Mouse (Mus musculus): ENCODE results near the gene Il6st. TPM values are rescaled to one million over a fixed set of nuclear protein-coding genes. Genes with fewer than 3 reads are reported as not detected.
A peak's percentile ranks its signal among the peaks of the same experiment; 100 is the strongest.

The Il6st gene
- total and polyA plus RNA-seq, 2 experiments from 2014 or later = 20.5 to 36.1 TPM

DNA sequence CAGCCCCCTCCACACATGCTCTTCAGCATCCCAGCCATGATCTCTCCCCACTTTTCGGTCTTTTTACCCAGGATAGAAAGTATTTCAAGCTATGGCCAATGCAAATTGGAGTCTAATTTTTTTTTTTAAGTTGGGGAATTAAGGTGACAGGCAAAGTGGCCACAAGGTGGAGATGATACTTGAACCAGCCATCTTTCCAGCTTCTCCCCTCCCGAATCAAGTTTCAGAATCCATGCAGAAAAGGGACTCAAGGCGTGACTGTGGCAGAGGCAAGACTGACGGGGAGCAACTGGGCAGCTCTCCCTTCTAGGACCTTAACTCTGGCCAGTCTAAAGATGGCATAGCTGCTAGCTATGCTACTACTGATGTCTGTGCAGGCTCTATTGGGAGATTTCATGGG lies 5.9 kb upstream of the Il6st start:
- ATAC-seq (ENCODE audit: low FRiP score) = no peak
- WGBS = 80% methylated on average over 4 of the region's 4 CpGs

DNA sequence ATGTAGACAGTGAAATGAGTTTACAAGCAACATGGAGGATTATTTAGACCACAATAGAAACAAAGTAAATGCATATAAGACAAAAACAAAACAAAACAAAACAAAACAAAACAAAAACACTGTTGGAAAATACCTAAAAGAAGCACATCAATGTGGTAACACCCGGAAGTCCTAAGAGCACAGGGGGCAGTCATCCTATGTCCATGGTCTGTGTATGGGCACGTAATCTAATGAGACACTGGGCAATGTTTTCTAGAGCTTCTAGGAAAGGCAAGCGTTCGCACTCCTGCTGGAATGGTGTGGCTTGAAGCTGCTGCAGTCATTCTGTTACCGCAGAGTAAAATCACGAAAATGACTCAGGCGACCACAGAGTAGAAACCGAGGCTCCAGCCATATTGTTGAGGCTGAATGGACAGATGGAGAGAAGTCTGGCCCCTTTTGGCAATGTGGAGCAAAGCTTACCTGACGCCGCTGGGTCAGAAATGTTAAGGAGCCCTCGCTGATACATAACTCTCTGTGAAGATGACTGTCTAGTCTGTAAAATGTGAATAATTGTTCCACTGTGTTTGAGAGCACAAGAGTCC lies 5.3 kb upstream of the Il6st start:
- no peak overlapping the region for H3K4me3 ChIP-seq (ENCODE audit: low read depth, low read length)
- H3K9ac ChIP-seq (replicated peaks; ENCODE audit: low read length, poor library complexity, severe bottlenecking) = no peak overlapping the region
- H3K27me3 ChIP-seq (ENCODE audit: insufficient read depth, low read length) = no peaks in the 10 kb centered on the region
- H3K4me1 ChIP-seq (ENCODE audit: insufficient read depth, low read length) = no peaks in the 10 kb centered on the region
- no peak overlapping the region for H3K4me2 ChIP-seq (ENCODE audit: low read depth, low read length, poor library complexity, severe bottlenecking)
- ATAC-seq (ENCODE audit: low FRiP score) = no peak
- 91% methylated on average over 11 of the region's 11 CpGs for WGBS
- DNase-seq (ENCODE audit: low spot score) = no peak
- H3K9me3 ChIP-seq (ENCODE audit: low read length) = no peaks in the 10 kb centered on the region
- no peaks in the 10 kb centered on the region for H3K36me3 ChIP-seq (ENCODE audit: insufficient read depth, low read length)
- H3K27ac ChIP-seq (ENCODE audit: low read depth, low read length) = no peak overlapping the region
- no peak for TF ChIP-seq CTCF (IDR thresholded peaks at IDR 0.05)

More for the DNA sequence above, 5.9 kb upstream of the Il6st start:
- no peaks in the 10 kb centered on the region for H3K4me1 ChIP-seq (ENCODE audit: insufficient read depth, low read length)
- no peaks in the 10 kb centered on the region for H3K27me3 ChIP-seq (ENCODE audit: insufficient read depth, low read length)
- H3K9me3 ChIP-seq (ENCODE audit: low read length) = no peaks in the 10 kb centered on the region
- no peak overlapping the region for H3K4me2 ChIP-seq (ENCODE audit: low read depth, low read length, poor library complexity, severe bottlenecking)
- TF ChIP-seq CTCF (IDR thresholded peaks at IDR 0.05) = 0 out of 2 replicates have a peak, but pooled peaks have one; percentile 19
- no peak overlapping the region for H3K4me3 ChIP-seq (ENCODE audit: low read depth, low read length)
- no peak for DNase-seq (ENCODE audit: low spot score)
- H3K27ac ChIP-seq (ENCODE audit: low read depth, low read length) = no peak overlapping the region
- H3K36me3 ChIP-seq (ENCODE audit: insufficient read depth, low read length) = no peaks in the 10 kb centered on the region
- H3K9ac ChIP-seq (replicated peaks; ENCODE audit: low read length, poor library complexity, severe bottlenecking) = no peak overlapping the region

DNA sequence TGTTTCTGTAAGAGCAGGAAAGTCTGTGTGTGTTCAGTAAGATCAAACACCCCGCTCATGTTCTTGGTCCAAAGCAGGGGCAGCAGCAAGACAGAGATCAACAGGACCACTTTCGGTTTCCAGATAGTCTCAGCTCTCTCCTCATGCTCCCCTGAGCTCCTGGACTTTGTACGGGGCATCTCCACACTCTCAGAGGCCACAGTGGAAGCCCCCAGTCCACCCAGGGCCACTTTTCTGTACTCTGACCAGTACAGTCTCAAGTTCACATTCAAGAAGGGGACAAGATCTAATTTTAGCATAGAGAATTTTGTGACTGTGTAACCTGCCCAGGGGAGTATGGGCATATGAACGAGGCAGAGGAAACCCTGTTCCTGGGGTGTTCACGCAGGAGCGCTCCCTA lies 3.9 kb upstream of the Il6st start:
- Histone ChIP-seq H3K27ac (ENCODE audit: low read depth, low read length) (no peak overlapping the region), H3K27me3 (ENCODE audit: insufficient read depth, low read length) (no peaks in the 10 kb centered on the region), H3K9me3 (ENCODE audit: low read length) (no peaks in the 10 kb centered on the region), H3K36me3 (ENCODE audit: insufficient read depth, low read length) (no peaks in the 10 kb centered on the region), H3K4me2 (ENCODE audit: low read depth, low read length, poor library complexity, severe bottlenecking) (no peak overlapping the region), H3K4me1 (ENCODE audit: insufficient read depth, low read length) (no peaks in the 10 kb centered on the region), H3K4me3 (ENCODE audit: low read depth, low read length) (no peak overlapping the region), H3K9ac (replicated peaks; ENCODE audit: low read length, poor library complexity, severe bottlenecking) (no peak overlapping the region)
- TF ChIP-seq CTCF (IDR thresholded peaks at IDR 0.05) = no peak
- 85% methylated on average over 6 of the region's 6 CpGs for WGBS
- DNase-seq (ENCODE audit: low spot score) (no peak), ATAC-seq (ENCODE audit: low FRiP score) (no peak)

DNA sequence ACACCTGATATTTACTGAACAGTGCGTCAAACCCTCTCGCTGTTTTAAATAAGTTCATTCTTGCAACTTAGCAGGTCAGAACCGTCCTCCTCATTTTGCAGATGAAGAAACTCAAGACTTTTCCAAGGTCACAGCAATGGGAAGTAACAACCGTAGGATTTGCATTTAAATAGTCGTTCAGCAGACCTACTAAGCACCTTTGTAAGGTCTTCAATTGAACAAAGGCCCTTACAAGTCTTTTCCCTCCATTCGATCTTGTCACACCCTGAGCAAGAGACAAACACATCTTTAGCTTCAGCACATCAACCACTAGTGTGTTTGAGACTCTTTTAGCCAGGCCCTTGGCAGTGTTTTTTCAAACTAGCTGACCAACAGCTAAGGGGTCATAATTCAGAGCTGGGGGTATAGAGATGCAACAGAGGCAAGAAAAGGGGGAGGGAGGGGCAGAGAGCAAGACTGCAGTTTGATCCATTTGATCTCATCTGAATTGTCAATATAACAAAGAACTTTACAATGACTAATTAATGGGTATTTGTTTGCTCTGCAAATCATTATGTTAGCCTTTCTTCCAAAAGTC lies 1.4 kb upstream of the Il6st start:
- Histone ChIP-seq H3K27me3 (ENCODE audit: insufficient read depth, low read length) (no peaks in the 10 kb centered on the region), H3K4me1 (ENCODE audit: insufficient read depth, low read length) (no peaks in the 10 kb centered on the region), H3K36me3 (ENCODE audit: insufficient read depth, low read length) (no peaks in the 10 kb centered on the region), H3K9me3 (ENCODE audit: low read length) (no peaks in the 10 kb centered on the region), H3K9ac (replicated peaks; ENCODE audit: low read length, poor library complexity, severe bottlenecking) (no peak overlapping the region), H3K4me3 (ENCODE audit: low read depth, low read length) (no peak overlapping the region), H3K27ac (ENCODE audit: low read depth, low read length) (no peak overlapping the region), H3K4me2 (ENCODE audit: low read depth, low read length, poor library complexity, severe bottlenecking) (no peak overlapping the region)
- ATAC-seq (ENCODE audit: low FRiP score) (no peak), DNase-seq (ENCODE audit: low spot score) (no peak)
- TF ChIP-seq CTCF (IDR thresholded peaks at IDR 0.05) = no peak
- WGBS = 54% methylated on average over 6 of the region's 6 CpGs

DNA sequence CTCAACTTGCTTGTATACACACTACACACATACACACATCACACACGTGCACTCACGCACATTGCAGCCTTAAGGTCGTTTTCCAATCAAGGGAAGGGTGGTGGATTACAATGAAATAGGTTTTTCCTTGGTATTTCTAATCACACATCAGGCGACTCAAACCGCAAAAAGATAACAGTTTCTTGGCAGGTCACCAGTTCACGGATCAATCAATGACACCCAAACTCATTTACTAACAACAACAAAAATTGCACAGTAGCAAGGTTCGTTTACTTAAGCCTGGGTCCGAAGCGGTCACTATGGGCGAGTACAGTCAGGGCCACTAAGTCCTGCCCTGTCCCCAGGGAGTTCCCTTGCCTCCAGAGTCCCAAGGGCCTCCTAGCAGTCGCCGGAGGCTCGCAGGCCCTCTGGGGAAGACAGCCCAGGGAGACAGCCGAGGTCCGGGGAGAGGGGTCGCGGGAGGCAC lies 500 bp upstream of the Il6st start:
- Histone ChIP-seq H3K27me3 (ENCODE audit: insufficient read depth, low read length) (no peaks in the 10 kb centered on the region), H3K27ac (ENCODE audit: low read depth, low read length) (peak overlapping the region; percentile 64; the same call in 1 of the 2 replicates), H3K9me3 (ENCODE audit: low read length) (no peaks in the 10 kb centered on the region), H3K4me3 (ENCODE audit: low read depth, low read length) (peak overlapping the region; percentile 85), H3K4me1 (ENCODE audit: insufficient read depth, low read length) (no peaks in the 10 kb centered on the region), H3K4me2 (ENCODE audit: low read depth, low read length, poor library complexity, severe bottlenecking) (peak overlapping the region; percentile 92), H3K9ac (replicated peaks; ENCODE audit: low read length, poor library complexity, severe bottlenecking) (peak overlapping the region; percentile 82), H3K36me3 (ENCODE audit: insufficient read depth, low read length) (no peaks in the 10 kb centered on the region)
- no peak for TF ChIP-seq CTCF (IDR thresholded peaks at IDR 0.05)
- DNase-seq (ENCODE audit: low spot score) (peak; percentile 69), ATAC-seq (ENCODE audit: low FRiP score) (peak; percentile 66)
- WGBS = 2% methylated on average over 17 of the region's 17 CpGs

DNA sequence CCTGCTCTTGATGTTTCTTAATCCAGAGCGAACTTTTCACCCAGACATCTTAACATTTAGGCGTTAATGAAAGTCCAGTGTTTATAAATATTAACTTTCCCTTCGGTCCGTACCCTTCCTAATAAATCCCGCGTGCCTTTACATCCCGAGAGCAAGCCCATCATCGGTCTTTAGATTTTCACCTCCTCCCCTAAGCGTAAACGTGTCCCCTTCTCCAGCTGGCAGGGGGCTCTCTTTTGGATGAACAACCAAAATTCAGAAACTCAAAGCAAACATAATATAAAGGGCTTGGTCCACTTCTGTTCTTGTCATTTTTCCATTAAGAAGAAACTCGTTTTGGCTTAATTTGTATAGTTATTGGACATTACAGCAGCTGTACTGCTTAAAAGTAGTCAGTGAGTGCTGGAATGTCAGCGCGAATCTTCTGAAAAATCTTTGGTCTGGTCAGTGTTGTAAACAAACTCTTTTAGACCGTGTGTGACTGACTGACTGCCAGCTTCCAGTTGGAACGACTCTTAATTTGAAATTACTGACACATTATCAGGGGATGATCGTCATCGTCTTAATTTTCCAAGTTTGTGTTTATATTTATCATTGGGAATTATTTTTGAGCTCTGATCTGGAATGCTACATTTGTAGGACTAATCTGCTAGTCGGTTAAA lies 887 bp downstream of the Il6st start:
- Histone ChIP-seq H3K27ac (ENCODE audit: low read depth, low read length) (no peak overlapping the region), H3K4me1 (ENCODE audit: insufficient read depth, low read length) (no peaks in the 10 kb centered on the region), H3K4me2 (ENCODE audit: low read depth, low read length, poor library complexity, severe bottlenecking) (peak overlapping the region; percentile 92), H3K36me3 (ENCODE audit: insufficient read depth, low read length) (no peaks in the 10 kb centered on the region), H3K27me3 (ENCODE audit: insufficient read depth, low read length) (no peaks in the 10 kb centered on the region), H3K9me3 (ENCODE audit: low read length) (no peaks in the 10 kb centered on the region), H3K4me3 (ENCODE audit: low read depth, low read length) (peak overlapping the region; percentile 85), H3K9ac (replicated peaks; ENCODE audit: low read length, poor library complexity, severe bottlenecking) (peak overlapping the region; percentile 82)
- no peak for ATAC-seq (ENCODE audit: low FRiP score)
- 3% methylated on average over 18 of the region's 18 CpGs for WGBS
- DNase-seq (ENCODE audit: low spot score) = no peak
- TF ChIP-seq CTCF (IDR thresholded peaks at IDR 0.05) = no peak

Measured in midbrain, postnatal 0 days (tissue).